Mouse (Mus musculus): ENCODE measurements around the gene Samd4.

Samd4 gene

DNA sequence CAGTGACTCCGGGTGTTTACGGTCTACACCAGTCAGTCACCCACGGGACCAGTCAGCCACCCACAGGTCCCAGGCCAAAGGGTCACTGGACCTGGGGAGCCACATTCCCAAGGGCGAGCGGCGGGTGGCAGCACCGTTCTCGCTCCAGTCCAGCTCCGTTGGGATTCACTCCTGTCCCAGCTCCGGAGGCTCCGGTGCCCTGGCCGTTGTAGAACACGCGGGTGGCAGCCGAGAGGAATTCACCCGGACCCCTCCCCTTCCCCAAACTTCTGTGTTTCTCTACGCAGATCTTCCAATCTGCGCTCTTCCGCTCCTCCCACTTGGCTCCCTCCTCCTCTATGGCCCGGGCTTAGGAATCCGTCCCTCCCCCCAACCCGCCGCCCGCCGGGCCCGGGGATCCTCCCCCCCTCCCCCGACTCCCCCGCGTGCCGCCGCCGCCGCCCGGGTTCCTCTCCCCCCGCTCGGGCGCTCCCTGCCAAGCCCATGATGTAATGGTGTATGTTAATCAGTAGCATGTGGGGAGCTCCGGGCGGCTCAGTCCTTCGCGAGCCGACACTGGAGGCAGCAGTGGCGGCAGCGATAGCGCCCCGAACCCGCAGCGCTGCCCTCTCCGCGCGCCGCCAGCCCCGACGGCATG lies at the start of gene Samd4:
Gene Samd4 (plus strand): TSS at position 424 of the 637 bp plus-strand sequence.
- DNase-seq (ENCODE audit: extremely low spot score): peak; percentile 85

DNA sequence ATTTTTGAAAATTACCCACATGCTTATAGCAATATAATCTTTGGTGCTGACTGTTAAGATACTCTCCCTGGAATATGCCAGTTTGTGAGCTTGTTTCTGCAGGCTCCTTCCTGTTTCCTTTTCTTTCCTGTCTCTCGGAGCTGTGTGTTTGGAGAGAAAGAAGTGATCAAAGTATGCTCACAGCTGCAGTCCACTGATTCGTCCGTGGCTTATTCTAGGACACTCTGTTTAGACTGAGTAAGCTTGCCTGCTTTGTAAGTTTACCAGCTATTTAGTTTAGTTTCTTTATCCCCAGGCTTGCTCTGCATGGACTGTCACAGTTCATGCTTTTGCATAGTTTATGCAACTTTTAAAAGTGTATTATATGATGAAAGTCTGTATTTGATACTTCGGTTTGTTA lies 43.3 kb upstream of the Samd4 start:
- no peak for DNase-seq (ENCODE audit: extremely low spot score)

DNA sequence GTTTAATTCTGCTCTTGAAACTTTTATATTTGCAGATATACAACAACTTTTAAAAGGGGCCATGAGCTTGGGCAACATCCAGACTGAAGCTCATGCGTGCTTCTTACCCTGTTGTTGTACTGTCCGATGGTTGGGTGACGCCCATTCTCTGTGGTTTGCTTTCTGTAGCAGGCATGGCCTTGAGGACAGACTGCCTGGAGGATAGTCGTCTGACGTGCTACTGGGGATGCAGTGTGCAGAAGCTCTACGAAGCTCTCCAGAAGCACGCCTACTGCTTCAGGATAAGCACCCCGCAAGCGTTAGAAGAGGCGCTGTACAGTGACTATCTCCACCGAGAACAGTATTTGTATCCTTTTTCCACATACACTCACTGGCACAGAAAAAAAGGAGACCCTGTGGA lies 36.9 kb upstream of the Samd4 start:
- no peak for DNase-seq (ENCODE audit: extremely low spot score)

DNA sequence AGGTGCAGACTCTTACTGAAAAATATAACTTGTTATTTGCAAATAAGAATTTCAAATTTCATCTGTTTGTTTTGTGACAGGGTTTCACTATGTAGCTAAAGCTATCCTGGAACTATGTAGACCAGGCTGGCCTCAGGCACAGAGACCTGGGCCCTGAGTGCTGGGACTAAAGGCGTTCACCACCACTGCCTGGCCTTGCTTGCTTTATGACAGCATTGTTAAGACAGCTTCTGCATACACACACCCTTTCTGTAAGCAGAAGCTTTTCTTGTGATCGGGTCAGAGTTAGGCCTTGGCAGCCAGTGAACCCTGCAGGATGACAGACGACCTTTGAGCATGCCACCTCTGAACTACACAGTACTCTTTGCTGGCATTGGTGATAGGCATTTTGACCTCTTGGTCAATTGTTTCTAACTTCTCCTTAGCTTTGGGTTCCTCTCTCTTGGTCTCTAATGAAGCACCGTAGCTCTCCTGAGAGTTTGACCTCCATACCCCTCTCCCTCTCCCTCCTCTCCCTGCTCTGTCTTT lies 34.5 kb upstream of the Samd4 start:
- DNase-seq (ENCODE audit: extremely low spot score): no peak

DNA sequence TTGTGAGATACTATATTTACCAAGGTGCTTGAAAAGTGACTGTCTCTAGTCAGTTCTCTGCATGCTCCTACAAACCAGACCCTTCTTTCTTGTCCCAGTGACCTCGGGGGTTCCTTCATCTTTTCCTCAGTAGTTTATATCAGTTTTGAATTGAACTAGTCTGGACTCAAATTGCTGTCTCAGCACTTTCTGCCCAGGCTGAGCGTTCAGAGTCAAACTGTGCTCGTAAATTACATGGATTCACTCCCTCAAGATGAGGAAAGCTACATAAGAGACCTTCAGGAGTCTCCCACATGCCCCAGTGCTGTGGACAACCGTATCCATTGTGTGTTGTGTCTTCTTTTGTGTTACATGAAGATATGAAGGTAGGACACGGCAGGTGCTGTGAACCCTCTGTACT lies 33.9 kb upstream of the Samd4 start:
- no peak for DNase-seq (ENCODE audit: extremely low spot score)

DNA sequence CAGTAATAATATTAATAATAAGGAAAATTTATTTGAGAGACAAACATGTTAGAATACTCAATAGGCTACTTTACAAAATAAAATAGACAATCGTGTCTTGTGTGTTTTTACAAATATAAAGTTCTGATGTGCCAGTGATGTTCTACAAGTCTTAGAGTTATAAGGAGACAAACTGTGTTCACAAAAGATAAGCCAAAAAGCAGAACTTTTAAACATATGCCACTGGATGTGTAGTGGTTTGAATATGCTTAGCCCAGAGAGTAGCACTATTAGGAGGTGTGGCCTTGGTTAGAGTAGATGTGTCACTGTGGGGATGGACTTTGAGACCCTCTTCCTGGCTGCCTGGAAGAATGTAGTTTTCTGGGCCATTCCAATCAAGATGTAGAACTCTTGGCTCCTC lies 32.9 kb upstream of the Samd4 start:
- DNase-seq (ENCODE audit: extremely low spot score): no peak

DNA sequence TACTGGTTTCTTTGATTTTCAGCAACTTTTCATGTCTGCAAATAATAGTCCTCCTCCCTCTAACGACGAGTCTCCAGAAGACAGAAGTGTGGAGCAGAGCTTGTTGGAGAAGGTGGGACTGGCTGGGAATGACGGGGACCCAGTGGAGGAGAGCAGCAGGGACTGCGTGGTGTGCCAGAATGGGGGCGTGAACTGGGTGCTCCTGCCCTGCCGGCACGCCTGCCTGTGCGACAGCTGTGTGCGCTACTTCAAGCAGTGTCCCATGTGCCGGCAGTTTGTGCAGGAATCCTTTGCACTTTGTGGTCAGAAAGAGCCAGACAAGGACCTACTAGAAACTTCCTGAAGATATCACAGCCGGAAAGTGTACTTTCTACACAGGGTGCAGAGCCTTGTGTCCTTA lies 29.0 kb upstream of the Samd4 start:
- no peak for DNase-seq (ENCODE audit: extremely low spot score)

DNA sequence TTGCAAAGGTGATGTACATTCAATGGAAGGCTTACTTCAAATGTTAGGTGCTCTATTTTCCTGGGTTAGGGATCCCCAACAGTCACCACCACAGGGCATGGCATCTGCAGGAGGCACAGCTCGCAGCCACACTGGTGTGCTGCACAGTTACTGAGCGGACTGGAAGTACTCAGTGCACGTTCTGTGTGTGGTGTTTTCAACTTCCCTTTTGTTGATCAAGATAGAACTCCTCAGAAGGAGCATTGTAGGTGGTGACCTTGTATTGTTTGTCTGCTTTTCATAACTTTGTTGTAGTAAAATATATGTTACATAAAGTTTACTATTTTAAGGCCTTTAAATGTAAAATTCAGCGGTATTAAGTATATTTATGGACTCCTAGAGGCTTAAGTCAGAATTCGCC lies 19.7 kb upstream of the Samd4 start:
- DNase-seq (ENCODE audit: extremely low spot score): no peak

DNA sequence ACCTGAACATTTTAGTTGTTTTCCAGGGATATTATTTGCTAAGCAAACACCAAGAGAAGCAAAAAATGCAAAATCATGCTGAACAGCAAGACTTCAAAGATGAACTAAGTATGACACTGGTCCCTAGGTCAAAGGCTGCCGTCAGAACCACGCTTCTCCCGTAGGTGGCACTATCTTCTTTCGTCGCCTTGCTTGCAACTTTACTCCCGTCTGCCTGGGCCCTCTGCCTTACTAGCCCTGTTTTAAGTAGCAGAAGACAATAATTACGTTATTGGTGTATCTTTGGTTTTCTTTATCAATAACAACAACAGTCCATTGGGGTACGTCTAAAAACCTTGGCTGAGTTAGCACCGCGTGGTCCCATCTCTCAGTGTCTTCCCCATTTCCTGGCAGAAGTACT lies 1.7 kb upstream of the Samd4 start:
- DNase-seq (ENCODE audit: extremely low spot score): peak; percentile 61

DNA sequence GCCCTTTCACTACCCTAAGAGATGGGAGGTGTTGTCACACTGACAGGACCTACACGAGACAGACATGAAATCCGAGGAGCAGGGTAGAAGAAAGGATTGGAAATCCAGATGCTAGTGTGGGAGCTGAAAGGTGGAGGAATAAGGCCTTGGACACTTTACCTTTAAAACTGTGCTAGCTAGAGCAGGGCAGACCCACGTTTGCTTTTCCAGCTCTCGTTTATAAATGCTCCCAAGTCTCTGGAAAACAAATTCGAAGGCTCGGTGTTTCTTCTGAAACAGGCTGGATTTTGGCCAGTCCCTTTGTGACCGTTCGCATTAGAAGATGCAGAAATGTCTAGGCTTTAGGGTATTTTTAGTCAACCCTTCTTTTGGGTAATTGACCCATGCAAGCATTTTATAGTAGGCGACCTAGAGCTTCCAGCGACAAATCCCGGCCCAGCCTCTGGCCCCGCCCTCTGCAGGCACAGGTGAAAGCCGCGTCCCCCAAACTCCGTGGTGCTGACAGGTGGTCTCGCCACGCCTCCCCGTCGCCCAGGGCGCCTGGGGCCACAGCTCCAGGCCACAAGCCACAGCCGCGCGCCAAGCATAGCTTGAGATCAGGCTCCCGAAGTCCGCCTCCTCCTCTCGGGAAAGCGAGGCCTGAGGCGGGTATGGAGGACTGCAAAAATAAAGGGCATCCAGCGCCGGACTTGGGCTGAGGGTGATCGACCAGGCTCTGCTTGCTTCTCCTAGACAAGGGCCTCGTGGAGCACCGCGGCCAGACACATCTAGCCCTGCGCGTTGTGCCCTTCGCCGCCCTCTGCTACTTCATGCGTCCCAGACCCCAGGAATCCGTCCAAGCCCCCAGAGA lies 848 bp upstream of the Samd4 start:
- DNase-seq (ENCODE audit: extremely low spot score): peak; percentile 70

DNA sequence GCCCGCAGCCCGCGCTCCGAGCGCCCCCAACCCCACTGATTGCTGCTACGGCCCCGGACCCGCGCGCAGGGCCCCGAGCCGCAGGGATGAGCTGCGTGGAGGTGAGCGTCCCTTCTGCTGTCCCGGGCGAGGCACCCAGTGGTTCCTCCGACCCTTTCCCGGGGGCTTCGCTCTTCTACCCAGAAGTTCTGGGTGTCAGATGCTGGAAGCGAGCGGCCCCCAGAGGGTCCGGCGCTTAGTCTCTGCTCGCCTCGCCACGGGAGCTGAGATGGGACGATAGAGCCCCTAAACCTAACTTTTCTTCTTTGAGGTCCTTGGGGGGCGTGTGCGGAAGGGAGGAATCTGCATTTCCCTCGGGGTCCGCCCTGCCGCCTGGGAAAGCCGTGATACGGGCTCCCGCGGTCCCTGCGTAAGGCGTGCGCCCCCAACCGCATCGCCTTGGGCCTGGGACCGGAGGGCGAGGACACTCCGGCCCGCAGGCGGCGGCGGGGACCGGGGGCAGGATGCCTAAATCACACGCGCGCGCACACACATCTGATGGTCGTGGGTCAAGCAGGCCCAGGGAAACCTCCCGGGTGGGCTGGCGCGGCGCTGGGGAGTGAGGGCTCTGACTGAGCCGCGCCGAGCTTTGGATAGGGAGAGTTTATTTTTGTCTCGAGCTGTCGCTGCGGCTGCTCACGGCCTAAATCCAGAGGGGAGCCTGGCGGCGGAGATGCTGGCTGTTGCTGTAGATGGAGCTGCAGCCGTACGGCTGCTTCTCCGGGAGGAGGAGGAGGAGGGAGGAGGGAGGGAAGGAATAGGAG lies 615 bp downstream of the Samd4 start:
- peak; percentile 77 for DNase-seq (ENCODE audit: extremely low spot score)

DNA sequence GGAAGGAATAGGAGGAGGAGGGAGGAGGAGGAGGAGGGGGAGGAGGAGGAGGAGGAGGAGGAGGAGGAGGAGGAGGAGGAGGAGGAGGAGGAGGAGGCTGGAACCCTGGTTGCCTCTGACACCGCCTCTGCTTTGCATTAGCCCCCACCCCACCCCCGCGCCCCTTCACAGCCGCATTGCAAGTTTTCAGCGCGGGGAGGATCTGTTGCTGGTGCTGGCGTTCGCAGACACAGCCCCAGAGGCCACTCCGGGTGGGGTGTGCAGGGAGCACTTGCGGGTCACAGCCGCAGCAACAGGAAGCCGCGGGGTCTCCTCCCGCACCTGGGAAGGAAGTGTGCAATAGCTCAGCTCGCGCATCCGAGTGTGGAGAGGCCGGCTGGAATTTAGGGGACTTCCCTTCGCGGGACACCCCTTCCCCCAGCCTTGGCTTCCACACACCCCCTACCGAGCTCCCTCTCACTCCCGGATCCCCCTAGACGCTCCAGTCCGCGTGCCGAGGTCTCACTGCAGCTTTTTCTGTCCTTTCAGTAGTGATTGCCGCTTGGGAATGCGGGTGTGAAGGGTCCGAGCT lies 1.3 kb downstream of the Samd4 start:
- no peak for DNase-seq (ENCODE audit: extremely low spot score)

DNA sequence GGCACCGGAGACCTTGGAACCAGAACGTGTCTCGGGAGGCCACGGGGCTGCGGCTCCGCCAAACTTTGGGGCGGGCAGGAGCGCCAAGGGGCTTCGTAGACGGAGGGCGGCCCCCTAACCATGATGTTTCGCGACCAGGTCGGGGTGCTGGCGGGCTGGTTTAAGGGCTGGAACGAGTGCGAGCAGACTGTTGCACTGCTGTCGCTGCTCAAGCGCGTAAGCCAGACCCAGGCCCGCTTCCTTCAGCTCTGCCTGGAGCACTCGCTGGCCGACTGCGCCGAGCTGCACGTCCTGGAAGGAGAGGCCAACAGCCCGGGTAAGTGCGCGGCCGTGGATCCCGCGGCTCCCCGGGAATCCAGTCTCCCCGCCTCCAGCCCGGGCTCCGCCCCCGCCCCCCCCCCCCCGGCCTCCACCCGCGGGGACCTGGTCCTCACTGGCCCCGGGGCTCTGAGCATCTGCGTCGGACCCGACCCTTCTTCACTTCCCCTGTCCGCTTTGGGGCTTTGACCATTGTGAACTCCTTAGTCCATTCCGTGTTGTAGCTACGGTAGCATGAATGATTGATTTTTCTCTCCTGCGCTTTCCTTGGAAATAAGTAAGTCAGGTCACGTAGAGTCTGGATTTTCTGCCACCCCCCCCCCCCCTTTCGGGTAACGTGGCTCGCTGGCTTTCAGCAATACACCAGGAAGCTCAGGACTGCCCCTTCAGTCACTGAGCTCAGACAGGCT lies 2.2 kb downstream of the Samd4 start:
- DNase-seq (ENCODE audit: extremely low spot score): peak; percentile 81

DNA sequence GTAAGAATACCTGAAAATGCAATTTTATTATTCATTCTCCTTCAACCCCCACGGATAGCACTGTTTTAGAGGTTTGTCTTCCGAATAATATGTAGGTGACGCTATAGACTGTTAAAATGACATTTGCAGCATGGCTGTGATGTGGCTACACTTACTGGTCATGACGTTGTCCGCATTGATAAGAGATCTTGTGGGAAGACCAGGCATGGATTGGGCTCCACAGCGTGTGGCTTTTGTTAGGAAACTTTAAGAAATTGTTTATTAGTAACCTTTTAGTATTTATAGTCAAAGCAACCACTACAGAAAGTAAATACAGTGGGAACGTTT lies 2.7 kb downstream of the Samd4 start:
- no peak for DNase-seq (ENCODE audit: extremely low spot score)

DNA sequence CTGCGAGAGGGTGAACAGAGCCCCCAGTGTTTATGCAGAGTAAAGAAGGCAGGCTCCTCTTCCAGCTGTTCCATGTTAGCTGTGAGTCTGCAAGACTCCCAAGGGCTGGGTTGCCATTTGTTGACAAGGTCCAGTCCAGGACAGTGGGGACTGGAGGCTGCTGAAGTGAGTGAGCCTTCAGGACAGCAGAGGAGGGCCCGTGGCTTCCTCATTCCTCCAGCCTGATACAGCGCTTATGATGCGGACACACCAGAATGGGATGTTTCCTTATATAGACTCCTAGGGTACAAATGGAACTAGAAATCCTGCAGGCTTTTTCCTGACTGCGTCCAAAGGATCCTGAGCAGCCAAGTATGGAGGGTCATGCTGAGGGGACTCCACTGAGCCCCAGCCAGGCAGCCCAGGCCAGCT lies 3.2 kb downstream of the Samd4 start:
- peak; percentile 43 for DNase-seq (ENCODE audit: extremely low spot score)

DNA sequence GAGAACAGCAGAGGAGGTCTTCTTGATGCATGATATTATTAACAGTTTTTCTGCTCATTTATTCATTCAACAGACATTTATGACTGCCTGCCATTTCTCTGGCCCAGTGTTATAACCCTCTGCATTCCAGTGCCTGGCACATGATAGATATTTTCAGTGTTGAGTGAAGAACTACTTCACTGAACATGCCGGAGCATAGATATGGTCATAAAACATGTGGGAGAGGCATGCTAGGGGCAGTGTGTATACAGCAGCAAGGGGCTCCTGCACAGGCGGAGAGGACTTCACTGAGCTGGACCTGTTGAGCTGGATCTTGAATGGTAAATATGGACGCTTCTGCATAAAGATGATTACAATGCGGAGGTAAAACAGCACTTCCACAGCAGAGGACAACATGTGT lies 6.4 kb downstream of the Samd4 start:
- no peak for DNase-seq (ENCODE audit: extremely low spot score)

DNA sequence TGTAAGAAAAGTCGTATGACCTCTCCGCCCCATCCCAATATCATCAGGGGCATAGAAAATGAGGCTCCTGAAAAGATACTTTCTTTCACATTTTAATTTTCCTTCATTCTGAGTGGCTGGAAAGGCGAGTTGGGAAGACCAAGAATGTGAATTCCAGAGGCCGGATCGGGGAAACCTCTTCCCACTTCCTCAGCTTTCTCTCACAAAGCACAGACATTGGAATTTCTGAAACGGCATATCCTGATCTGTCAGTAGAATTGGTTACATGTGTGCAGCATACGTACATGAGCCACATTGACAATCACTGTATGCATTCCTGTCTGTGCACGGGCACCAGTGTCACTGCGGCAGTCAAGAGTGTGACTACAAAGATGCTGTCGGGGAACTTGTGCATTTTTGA lies 11.3 kb downstream of the Samd4 start:
- DNase-seq (ENCODE audit: extremely low spot score): no peak

DNA sequence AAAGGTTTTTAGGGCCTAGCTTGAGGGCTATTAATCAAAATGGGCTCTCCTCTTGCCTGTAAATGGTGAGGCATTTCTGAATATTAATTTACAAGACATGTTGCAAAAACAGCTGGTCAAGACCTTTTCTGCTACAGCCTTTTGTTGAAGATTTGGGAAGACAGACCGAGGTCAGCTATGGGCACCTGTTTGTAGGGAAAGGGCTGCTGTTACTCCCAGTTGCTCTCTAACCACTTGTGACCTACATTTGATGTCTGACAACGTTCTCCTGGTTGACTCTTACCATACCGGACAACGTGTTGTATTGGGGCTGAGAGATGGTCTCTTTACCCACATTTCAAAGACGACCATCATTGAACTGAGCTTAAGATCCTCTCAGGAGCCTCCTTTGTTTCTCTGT lies 15.3 kb downstream of the Samd4 start:
- no peak for DNase-seq (ENCODE audit: extremely low spot score)

DNA sequence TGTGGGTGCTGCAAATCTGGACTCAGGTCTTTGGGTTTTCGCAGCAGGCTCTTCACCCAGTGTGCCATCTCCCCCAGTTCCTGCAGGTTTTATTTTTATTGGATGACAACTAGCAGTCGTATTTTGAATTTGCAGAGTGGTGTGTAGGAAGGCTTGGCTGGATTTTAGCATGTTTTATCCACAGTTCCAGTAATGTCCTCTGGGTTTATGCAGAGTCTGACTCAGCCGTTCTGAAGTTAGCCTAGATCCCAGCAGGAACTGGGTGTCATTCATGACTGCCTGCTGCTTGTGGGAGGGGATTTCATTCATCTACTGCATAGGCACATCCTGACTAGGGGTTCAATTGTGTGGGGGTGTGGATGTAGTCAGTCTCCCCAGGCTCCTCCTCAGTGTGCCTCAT lies 16.0 kb downstream of the Samd4 start:
- no peak for DNase-seq (ENCODE audit: extremely low spot score)

DNA sequence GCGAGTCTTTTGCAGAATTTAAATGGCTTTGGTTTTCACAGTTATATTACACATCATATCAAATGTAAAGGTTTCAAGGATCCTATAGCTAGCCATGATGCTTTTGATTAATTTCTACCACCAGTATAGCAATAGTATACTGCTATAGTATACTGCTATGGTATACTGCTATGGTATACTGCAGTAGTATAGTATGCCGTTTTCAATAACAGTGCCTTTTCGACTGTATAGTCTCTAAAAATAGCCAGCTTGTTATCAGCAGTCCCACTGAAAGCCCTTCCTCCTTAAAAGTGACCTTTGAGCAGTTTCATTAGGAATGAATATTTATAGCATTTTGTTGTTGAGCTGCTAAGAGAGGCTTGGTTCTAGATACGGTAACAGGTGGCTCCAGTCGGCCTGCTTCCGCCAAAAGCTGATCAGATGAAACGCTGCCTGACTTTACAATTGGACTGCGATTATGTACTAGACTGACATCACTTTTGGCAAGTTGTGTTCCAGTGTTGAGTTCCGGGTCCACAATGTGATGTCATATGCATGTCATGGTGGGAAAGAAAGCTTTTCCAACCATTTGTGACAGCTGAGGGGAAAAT lies 19.9 kb downstream of the Samd4 start:
- no peak for DNase-seq (ENCODE audit: extremely low spot score)

DNA sequence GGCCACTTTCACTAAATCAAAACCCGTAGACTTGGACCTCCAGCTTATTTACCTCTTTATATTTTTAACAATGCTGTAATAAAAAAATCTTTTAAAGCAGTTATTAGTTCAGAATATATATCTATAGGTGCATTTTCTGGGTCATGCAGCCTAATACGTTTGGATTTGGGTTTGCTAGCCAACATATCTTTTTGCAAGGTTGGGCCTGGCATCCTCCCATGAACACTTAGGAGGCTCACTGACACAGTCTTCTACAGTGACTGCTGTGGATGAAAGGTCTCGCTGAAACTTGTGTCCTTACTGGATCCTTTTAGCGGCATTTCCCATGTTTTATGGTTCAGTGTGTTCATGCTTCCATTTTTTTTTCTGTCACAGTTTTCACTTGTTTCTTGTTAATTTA lies 21.6 kb downstream of the Samd4 start:
- no peak for DNase-seq (ENCODE audit: extremely low spot score)

Measured in embryo, embryonic 9.5 days (tissue).